ENCODE assay signal across 12 mouse cellular contexts in genomic region chr12:72303624-72304346, GRCm38 (mm10).
DNase-seq lines count a peak whose midpoint lies in the region; ATAC-seq lines count a peak whose summit lies in the region.
"Had no signal": no experiment of that assay in that cellular context is flagged by ENCODE, and none has a peak within 500 bp of the region (broad histone marks: within the 10 kb centered on the region; RNA-seq: fewer than 3 reads in every experiment).

No protein-coding gene starts in this region.

- H3K9me3 ChIP-seq in forebrain, embryonic 14.5 days (replicated peaks; ENCODE audit: control insufficient read depth, low read length): no peaks in the 10 kb centered on the region
- 0 out of 2 replicates have a peak, but pooled peaks cover 5% of the 10 kb centered on the region for H3K9me3 ChIP-seq in forebrain, embryonic 12.5 days
- H3K9me3 ChIP-seq in hindbrain, embryonic 13.5 days: no peaks in the 10 kb centered on the region
- no peaks in the 10 kb centered on the region for H3K9me3 ChIP-seq in kidney, embryonic 16.5 days (ENCODE audit: low read length)
- H3K9me3 ChIP-seq: kidney, embryonic 15.5 days had no signal

- intact Hi-C loops in left cerebral cortex, postnatal 14 days (cut with DNase I): loop anchor here (5.0 kb wide), 1 partner anchor 104 kb away; the partner anchor contains the start of gene Rtn1

- no peak overlapping the region for H3K4me3 ChIP-seq in forebrain, embryonic 14.5 days (ENCODE audit: low read depth, low read length)
- no peak overlapping the region for H3K4me3 ChIP-seq in forebrain, embryonic 12.5 days (replicated peaks)
- no peak overlapping the region for H3K4me3 ChIP-seq in hindbrain, embryonic 13.5 days
- H3K4me3 ChIP-seq in kidney, embryonic 16.5 days (ENCODE audit: low read length): no peak overlapping the region
- H3K4me3 ChIP-seq: kidney, embryonic 15.5 days had no signal

- H3K4me2 ChIP-seq in forebrain, embryonic 14.5 days (ENCODE audit: low read length): no peak overlapping the region
- no peak overlapping the region for H3K4me2 ChIP-seq in forebrain, embryonic 12.5 days
- H3K4me2 ChIP-seq in hindbrain, embryonic 13.5 days: no peak overlapping the region
- H3K4me2 ChIP-seq in kidney, embryonic 16.5 days (replicated peaks; ENCODE audit: low read depth, low read length): no peak overlapping the region
- H3K4me2 ChIP-seq: kidney, embryonic 15.5 days had no signal

- peaks cover 12% of the 10 kb centered on the region for H3K4me1 ChIP-seq in forebrain, embryonic 14.5 days (ENCODE audit: control insufficient read depth, insufficient read depth, low read length)
- peaks cover 29% of the 10 kb centered on the region for H3K4me1 ChIP-seq in forebrain, embryonic 12.5 days
- H3K4me1 ChIP-seq in hindbrain, embryonic 13.5 days (replicated peaks): peaks cover 47% of the 10 kb centered on the region
- no peaks in the 10 kb centered on the region for H3K4me1 ChIP-seq in kidney, embryonic 16.5 days (ENCODE audit: insufficient read depth, low read length)

- H3K9ac ChIP-seq in forebrain, embryonic 14.5 days (ENCODE audit: low read length): no peak overlapping the region
- H3K9ac ChIP-seq in forebrain, embryonic 12.5 days: no peak overlapping the region
- no peak overlapping the region for H3K9ac ChIP-seq in hindbrain, embryonic 13.5 days
- H3K9ac ChIP-seq in kidney, embryonic 16.5 days (replicated peaks; ENCODE audit: low read length): no peak overlapping the region
- H3K9ac ChIP-seq: kidney, embryonic 15.5 days had no signal

- H3K27ac ChIP-seq in forebrain, embryonic 14.5 days (ENCODE audit: low read depth, low read length): no peak overlapping the region
- H3K27ac ChIP-seq in forebrain, embryonic 12.5 days: no peak overlapping the region
- peak overlapping the region; percentile 55; the same call in 1 of the 2 replicates for H3K27ac ChIP-seq in hindbrain, embryonic 13.5 days
- H3K27ac ChIP-seq in kidney, embryonic 16.5 days (ENCODE audit: low read length): no peak overlapping the region
- H3K27ac ChIP-seq: kidney, embryonic 15.5 days had no signal

- WGBS in forebrain, embryonic 14.5 days: 81% methylated on average over 37 of the region's 37 CpGs
- WGBS in forebrain, embryonic 12.5 days: 71% methylated on average over 37 of the region's 37 CpGs
- 72% methylated on average over 37 of the region's 37 CpGs for WGBS in hindbrain, embryonic 13.5 days
- WGBS in kidney, embryonic 16.5 days: 68% methylated on average over 35 of the region's 37 CpGs

- DNase-seq in forebrain, embryonic 14.5 days (ENCODE audit: low spot score): no peak
- DNase-seq in retina, postnatal 1 day: peak; percentile 19
- no peak for DNase-seq in retina, embryonic 14.5 days (ENCODE audit: low spot score)
- DNase-seq in left cerebral cortex, postnatal 14 days (ENCODE audit: low spot score in 2 of 2): no peak
- DNase-seq: cerebellum, adult 9-10 months; heart, adult 18-20 months; lung, adult 2 months; thymus, adult 2 months had no signal

- no peaks in the 10 kb centered on the region for H3K27me3 ChIP-seq in forebrain, embryonic 14.5 days (replicated peaks; ENCODE audit: control insufficient read depth, insufficient read depth, low read length)
- no peaks in the 10 kb centered on the region for H3K27me3 ChIP-seq in forebrain, embryonic 12.5 days
- H3K27me3 ChIP-seq in hindbrain, embryonic 13.5 days: no peaks in the 10 kb centered on the region
- no peaks in the 10 kb centered on the region for H3K27me3 ChIP-seq in kidney, embryonic 16.5 days (ENCODE audit: insufficient read depth, low read length)
- H3K27me3 ChIP-seq: kidney, embryonic 15.5 days had no signal

- H3K36me3 ChIP-seq in forebrain, embryonic 14.5 days (ENCODE audit: control insufficient read depth, insufficient read depth, low read length): no peaks in the 10 kb centered on the region
- no peaks in the 10 kb centered on the region for H3K36me3 ChIP-seq in forebrain, embryonic 12.5 days (replicated peaks)
- H3K36me3 ChIP-seq in hindbrain, embryonic 13.5 days: peaks cover 16% of the 10 kb centered on the region
- no peaks in the 10 kb centered on the region for H3K36me3 ChIP-seq in kidney, embryonic 16.5 days (ENCODE audit: insufficient read depth, low read length)
- H3K36me3 ChIP-seq: kidney, embryonic 15.5 days had no signal

- ATAC-seq in forebrain, embryonic 14.5 days: peak; percentile 8
- ATAC-seq in forebrain, embryonic 12.5 days (ENCODE audit: low FRiP score): no peak
- 0 out of 2 replicates have a peak, but pooled peaks have one; percentile 19 for ATAC-seq in hindbrain, embryonic 13.5 days (ENCODE audit: low FRiP score)
- ATAC-seq in kidney, embryonic 16.5 days (ENCODE audit: low FRiP score, low TSS enrichment): no peak

Comparison
In these comparisons a context has a peak if more than half of its experiments do, and no peak if none do; other contexts are left out.
1. ATAC-seq: peak in forebrain, embryonic 14.5 days (single experiment) and hindbrain, embryonic 13.5 days (single experiment); none in forebrain, embryonic 12.5 days (single experiment) and kidney, embryonic 16.5 days (single experiment).